Mouse (Mus musculus) frontal cortex, postnatal 25 days (tissue): ENCODE results near the gene Fam71f2.

Experiments used
- DNase-seq, 2 experiments: peaks; one replicate each; pipeline ENCODE4 v3.0.0; 2022; ENCODE audit warnings: low spot score in 2 of 2

Fam71f2 gene

GRCm38 (mm10) chr6:29278513-29279267 lies 703 bp upstream of the Fam71f2 start:
- DNase-seq = peak in 1 of 2 experiments; percentile 8

DNA sequence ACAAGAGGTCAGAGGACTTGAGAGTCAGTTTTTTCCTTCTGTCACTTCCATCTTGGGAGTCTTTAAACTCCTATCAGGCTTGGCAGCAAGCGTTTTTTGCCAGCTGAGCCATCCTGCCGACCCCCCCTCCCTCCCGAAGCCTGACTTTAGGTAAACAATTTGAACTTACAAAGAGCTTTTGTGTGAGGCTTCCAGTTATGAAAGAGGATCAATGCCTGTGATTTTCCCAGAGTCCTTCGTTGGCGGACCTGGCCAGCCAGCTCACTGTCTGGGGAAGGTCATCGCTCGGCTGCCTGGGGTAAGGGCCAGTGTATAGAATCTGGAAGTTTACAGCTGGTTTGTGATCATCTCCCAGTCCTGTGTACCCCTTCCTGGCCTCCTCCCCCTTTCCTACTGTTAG lies 1.3 kb downstream of the Fam71f2 start:
- DNase-seq = no peak

DNA sequence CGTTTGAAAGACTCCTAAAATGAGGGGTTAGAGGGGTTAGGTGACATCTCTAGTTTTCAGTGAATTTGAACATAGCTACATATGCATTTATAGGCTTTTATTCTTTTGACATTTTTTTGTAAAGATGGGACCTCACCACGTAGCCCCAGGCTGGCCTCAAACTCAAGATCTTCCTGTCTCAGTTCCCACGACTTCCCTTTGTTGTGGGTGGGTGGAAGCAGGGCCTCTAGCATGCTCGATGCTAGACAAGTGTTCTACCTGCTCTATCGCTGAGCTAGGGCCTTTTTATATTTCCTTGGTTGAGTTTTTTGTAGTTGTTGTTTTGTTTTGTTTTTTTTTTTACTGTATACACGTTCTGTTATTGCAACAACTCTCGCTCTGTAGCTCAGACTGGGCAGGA lies 7.5 kb downstream of the Fam71f2 start:
- no peak for DNase-seq

GRCm38 (mm10) chr6:29287481-29287880 lies 8.1 kb downstream of the Fam71f2 start:
- no peak for DNase-seq

DNA sequence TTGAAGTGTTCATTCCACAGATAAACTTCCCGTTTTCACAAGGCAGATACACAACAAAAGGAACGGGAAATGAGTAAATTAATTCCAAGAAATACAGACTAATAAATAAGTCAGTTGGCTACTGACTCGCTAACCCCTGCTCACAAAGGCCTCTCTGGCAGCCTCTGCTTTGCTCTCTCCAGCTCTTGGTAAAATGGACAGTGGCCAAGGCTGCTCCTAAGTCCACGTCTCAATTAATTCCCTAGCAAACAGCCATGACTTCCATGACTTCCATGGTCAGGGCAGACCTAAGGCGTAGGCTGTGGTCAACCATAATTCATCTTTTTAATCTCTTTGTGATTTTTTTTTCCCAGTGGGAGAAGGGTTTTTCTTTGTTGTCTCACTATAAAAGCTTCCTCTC lies 8.6 kb downstream of the Fam71f2 start:
- no peak for DNase-seq

DNA sequence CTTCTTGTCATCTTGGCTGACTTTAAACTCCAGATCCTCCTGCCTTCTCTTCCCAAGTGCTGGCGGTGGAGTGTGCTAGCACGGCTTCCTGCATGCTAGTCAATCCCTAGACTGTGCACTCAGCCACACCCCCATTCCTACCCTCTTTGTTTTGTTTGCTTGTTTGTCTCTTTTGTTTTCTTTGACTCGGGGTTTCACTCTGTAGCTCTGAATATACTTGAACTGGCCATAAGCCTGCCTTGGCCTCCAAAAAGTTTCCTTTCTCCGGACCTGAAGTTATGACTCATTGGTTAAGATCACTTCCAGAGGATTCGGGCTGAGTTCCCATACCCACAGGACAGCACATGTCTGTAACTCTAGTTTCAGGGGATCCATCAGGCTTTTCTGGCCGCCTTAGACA lies 9.3 kb downstream of the Fam71f2 start:
- DNase-seq = no peak

GRCm38 (mm10) chr6:29299112-29299511 lies 19.7 kb downstream of the Fam71f2 start:
- no peak for DNase-seq

DNA sequence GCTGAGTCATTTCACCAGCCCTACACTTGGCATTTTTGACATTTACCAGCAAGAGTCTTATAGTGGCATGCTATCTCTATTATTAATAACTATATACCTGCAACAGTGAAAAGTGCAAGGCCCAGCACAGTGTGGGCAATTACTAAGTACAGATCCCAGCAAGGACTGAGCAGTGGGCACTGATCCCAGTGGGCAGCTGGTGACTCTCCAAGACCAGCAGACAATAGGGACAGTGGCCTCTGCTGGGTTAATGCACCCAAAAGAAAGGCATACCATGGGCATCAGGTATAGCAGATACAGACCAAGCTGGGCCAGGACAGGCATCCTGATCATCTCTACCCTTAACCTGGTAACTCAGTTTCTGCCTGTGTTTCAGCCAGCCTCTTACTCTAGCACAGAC lies 23.9 kb downstream of the Fam71f2 start:
- DNase-seq = no peak

GRCm38 (mm10) chr6:29303726-29304125 lies 24.3 kb downstream of the Fam71f2 start:
- no peak for DNase-seq

DNA sequence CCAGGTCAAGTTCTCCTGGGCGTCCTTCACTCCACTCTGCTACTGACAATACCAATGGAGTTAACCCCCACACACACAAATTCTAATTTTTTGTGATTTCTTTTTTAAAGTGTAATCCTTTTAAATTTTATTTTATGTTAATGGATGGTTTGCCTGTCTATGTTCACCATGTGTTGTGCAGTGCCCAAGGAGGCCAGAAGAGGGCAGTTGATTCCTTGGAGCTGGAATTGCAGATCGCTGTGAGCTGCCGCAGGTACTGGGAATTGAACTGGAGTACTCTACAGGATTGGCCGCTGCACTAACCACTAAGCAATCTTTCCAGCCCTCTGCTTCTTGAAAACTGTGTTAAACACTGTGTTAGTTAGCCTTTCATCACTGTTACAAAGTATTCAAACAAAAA lies 26.1 kb downstream of the Fam71f2 start:
- DNase-seq = no peak

GRCm38 (mm10) chr6:29308846-29309605 lies 29.6 kb downstream of the Fam71f2 start:
- no peak for DNase-seq

- no peak for DNase-seq
Observed at GRCm38 (mm10) chr6:29313690-29314202, 34.4 kb downstream of the Fam71f2 start.

DNA sequence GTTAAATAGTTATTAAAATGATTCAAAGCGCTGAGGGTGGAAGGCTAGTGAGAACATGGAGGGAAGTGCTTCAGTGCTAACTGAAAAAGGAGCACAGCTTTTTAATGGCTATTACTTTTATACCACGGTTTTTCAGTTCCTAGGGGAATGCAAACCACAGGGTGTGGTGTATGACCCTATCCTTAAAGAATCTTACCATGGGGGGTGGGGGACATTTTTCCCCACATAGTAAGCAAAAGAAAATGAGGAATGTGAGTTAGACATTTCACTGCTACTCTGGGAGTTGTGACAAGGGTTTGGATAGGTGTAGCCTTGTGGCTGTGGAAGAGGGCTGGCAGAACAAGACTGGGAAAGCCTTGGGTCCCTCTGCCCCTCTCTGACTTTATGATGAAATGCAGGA lies 37.9 kb downstream of the Fam71f2 start:
- DNase-seq = no peak

DNA sequence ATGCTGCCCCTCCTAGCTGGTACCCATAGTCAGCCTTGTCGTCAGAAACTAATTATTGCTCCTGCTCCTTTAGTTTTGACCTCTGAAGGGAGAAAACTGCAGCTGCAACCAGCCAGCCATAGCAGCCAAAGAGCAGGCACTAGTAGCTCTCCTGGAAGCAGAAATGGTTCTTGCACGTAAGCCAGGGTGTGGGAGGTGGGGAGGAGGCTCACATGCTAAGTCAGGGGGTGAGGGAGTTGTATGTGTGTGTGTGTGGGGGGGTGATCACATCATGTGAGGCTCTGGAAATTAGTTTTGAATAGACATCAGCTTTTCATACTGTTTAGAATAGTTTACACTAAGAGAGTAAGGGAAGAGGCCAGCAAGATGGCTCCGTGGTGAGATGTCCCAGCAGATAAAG lies 38.5 kb downstream of the Fam71f2 start:
- DNase-seq = no peak

GRCm38 (mm10) chr6:29318879-29319278 lies 39.5 kb downstream of the Fam71f2 start, which contains the start of gene Fam71f1:
Gene Fam71f1, plus strand, starts transcription at chr6:29319140.
- no peak for DNase-seq

- DNase-seq = no peak
Observed at GRCm38 (mm10) chr6:29321586-29321985, 42.2 kb downstream of the Fam71f2 start.

DNA sequence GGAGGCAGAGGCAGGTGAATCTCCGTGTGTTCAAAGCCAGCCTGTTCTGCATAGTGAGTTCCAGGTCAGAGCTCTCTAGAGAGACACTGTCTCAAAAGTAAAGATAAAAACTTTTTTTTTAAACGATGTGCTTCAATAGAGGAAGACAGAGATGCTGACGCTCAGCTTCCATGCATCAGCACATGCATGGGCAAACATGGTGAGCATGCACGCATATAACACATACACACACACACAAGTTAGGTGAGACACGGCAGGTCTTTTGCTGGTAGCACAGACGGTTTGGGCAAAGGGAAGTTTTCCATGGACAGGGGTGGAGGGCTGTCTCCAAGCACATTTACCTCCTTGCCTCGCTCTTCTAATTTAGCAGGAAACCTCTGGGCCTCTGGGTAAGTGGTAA lies 42.8 kb downstream of the Fam71f2 start:
- DNase-seq = no peak

DNA sequence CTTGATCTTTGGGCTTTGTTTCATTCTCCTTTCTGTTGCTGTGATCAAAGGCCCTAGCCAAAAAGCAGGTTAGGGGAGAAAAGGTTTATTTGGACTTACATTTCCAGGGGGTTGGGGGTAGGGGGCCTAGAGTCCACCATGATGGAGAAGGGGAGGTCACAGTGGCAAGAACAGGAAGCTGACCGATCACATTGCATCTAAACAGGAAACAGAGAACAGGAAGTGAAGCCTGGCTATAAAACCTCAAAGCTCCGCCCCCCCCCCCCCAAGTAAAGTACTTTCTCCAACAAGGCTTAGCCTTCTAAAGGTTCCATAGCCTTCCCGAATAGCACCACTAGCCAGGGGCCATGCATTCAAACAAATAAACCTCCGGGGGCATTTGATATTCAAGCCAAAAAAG lies 43.3 kb downstream of the Fam71f2 start:
- DNase-seq = no peak

- no peak for DNase-seq
Observed at GRCm38 (mm10) chr6:29326961-29327360, 47.6 kb downstream of the Fam71f2 start.

GRCm38 (mm10) chr6:29329514-29329913 lies 50.1 kb downstream of the Fam71f2 start:
- no peak for DNase-seq
